Mouse (Mus musculus): ENCODE measurements around the gene Maip1.

Maip1 gene

DNA sequence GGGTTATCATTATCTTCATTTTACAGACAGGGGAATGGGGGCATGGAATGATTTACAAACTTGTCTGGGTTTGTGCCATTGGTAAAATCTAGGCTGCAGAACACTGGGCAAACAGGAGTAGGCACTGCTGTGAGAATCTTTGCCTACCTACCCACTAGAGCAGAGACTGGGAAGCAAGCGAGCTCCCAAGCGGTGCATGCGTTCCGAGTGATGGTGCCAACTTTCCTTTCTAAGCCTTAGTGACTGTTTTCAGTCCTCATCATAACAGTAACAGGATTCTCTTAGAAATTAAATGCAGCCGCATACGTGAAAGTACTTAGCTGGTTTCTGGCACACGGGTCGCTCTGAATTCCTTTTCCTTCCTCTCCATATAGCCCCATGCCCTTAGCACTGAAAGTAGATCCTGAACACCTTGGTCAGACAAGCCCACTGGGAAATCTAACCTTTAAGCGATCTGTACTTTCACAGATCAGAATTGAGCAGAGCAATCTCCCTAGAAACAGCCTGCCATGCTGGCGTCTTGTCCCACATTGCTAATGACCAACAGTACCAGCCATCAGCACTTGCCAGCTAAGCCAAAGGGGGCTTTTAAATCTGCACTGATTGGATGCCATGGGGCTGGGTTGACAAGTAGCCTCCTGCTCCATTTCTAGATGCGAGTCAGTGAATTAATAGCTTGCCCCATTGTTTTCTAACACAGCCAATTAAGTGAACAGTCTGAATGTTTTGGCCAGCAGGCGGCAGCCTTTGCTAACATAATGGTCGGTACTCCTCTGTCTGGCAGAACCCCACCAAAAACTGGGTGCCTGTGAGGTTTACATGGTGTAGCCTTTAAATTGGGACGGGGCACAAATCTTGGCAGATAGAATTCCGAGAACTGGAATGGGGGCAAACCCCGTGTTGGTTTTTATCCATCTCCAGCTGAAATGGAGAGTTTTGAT, 22.5 kb downstream of the Maip1 start:
- peak; percentile 85 for DNase-seq (ENCODE audit: extremely low spot score, low spot score)

DNA sequence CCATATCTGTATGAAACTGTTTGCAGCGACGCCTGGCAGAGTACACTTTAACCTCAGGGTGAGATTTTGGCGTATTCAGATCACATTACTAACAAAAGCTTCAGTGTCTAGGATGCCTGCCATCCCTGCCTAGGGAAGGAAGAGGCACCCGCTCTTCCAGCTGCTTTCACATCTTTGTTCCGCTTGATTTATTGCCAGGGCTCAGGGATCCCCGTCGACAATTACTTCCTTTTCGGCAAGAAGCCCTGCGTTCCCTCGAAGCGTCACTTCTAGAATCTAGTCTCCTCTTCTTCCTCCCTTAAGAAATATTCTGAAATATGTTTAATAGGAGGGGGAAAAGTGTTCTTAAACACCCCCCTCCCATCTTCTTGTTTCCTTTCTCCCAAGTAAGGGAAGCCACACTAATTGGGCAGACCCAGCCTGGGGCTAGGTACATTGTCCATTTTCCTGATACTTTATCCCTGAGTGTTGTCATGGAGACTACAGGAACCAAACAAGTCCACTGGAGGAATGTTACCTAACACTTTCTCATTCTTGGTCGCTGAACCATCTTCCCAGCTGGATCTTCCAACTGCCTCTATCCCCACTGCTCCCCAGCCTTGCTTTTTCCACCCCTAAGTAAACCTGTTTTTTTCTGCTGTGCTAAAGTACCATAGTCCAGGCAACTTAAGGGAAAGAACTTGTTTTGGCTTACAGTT, 23.8 kb downstream of the Maip1 start:
- DNase-seq (ENCODE audit: extremely low spot score, low spot score): peak; percentile 60

DNA sequence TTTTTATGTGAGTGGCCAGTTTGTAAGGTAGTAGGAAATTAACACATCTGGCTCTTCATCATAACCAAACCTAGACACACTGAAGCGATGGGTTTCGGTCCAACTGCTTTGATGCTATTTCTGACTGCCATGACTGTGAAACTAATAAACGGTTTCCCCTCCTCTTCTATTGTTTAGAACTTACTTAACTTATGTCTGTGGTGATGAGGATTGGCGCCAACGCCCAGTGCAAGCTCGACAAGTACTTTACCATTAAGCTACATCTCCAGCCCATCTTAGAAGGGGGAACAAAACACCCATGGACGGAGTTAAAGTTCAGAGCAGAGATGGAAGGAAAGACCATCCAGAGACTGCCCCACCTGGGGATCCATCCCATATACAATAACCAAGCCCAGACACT, 27.0 kb downstream of the Maip1 start:
- DNase-seq (ENCODE audit: extremely low spot score, low spot score): no peak

DNA sequence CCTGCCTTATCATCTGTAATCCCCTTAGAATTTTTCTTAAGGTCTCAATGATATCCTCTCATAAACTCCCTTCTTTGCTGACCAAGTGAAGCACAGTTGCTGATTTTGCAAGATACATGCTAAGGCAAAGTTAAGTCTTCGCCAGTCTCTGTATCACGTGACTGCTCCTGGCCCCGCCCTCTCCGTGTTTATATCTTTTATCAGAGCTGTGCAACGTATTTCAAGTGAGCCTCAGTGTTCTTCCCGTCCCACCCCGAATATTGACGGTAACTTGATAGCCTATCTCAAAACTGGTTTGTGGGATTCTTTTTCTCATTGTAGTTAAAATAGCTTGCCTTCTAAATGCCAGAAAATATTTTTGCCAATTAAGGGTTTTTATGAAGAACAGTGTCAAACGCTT, 30.3 kb downstream of the Maip1 start:
- no peak for DNase-seq (ENCODE audit: extremely low spot score, low spot score)

DNA sequence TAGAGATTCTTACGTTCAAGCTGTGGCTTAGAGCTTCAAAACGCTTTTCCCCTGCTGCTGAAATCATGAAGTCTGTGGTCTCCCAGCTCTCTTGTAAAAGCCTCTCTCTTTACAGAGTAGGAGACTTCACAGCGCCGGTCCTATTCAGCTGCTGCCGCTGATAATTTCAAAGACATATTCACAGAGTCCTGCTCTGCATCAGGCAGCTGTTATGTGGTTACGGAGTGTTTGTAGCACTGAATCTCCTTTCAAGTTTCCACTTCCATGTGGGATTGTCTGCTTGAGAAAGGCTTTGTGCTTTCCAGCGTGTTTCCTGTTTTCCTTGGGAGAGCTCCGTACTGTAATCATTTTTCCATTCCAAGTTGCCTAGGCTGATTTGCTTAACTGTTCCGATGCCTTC, 30.8 kb downstream of the Maip1 start:
- DNase-seq (ENCODE audit: extremely low spot score, low spot score): no peak

DNA sequence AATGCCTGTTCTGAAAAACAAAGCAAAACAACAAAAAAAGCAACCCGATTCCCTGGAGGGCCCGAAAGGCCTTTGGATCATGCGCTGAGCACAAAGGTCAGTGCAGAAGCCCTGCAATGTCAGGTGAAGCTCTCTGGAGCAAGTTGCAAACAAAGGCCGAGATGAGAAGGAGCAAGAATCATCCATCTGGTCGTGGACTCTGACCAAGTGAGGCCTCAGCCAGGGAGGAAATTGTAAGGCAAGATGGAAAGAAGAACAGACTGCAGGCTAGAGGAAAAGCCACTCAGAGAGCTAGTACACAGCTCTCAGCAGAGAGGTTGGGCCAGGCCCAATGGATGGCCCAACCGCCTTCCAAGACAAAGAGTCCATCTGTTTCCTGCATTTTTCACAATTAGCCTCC, 32.9 kb downstream of the Maip1 start:
- DNase-seq (ENCODE audit: extremely low spot score, low spot score): no peak

DNA sequence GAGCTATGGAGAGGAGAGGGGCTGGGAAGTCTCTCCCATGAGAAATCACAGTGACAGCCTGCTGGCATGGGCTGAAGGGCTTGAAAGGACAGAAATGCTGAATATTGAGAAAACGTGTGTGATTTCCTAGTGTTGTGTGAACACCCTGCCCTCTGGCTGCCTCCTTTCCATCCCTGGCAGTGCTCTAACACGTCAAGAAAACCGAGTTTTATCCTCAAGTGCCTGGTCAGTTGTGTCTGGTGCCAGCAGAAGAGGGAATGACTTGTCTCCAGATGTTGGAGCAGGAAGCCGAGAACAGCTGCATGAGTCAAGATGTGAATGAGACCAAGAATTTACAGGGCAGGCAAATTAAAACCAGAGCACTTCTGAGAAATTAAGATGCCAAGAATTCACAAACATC, 34.6 kb downstream of the Maip1 start:
- DNase-seq (ENCODE audit: extremely low spot score, low spot score): no peak

DNA sequence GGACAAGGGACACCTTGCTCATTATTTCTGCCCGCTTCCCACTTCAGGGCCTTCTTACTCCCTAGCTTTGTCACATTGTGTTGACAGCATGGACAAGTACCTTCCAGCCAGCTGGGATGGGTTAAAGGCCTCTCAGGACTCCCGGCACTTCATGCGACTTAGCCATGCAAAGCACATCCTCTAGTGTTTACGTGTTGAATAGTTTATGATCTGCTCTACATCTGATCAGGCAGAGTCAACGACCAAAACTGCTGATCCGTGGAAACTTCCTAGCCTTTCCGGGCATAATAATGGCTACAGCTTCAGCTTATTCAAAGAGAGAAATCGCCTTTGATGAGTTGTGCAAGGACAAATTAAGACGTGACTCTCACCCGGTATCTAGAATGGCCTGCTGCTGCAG, 39.6 kb downstream of the Maip1 start:
- no peak for DNase-seq (ENCODE audit: extremely low spot score, low spot score)

DNA sequence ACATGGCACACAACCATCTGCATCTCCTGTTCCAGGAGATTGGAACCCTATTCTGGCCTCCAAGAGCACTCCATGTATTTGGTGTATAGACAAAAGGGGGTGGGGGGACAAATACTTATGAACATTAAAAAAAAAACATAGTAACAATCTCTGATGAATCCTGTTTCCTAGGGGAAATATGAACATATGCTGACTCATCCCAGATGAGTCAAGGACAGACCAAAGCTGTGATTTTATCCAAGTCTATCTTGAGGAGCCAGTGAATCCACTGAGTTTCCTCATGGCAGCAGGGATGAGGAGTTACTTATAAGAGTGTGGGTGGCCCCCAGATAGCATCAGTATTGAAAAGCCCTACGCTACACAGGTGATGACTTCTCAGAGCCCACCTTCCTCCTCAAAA, 44.1 kb downstream of the Maip1 start:
- DNase-seq (ENCODE audit: extremely low spot score, low spot score): no peak

DNA sequence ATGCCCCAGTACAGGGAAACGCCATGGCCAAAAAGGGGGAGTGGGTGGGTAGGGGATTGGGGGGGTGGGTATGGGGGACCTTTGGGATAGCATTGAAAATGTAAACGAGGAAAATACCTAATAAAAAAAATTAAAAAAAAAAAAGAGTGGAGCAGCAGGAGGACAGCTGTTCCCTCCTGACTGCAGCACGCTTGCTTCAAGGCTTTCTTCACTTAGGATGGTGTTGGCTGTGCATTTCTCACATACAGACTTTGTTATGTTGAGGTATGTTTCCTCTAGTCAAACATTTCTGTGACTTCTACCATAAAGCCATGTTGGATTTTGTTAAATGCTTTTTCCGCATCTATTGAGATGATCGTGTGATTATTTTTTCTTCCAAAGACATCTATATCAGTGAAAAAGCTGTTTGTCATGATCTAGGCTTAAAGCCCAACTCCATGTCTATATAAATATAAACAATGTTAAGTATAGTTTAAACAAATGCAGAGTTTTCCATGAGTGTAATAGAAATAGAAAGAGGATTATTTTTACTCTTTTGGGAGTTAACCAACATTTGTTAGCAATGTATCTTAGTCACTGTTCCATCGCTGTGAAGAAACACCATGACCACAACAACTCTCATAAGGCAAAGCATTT, 54.3 kb downstream of the Maip1 start:
- no peak for DNase-seq (ENCODE audit: extremely low spot score, low spot score)

Measured in neural tube, embryonic 10.5 days (tissue).